Mouse (Mus musculus): ENCODE data around the gene Elobl. TPM values are rescaled to one million over a fixed set of nuclear protein-coding genes. Genes with fewer than 3 reads are reported as not detected.
A peak's percentile ranks its signal among the peaks of the same experiment; 100 is the strongest.

Elobl gene
- polyA plus RNA-seq, 1 experiment from 2014 or later: not detected

DNA sequence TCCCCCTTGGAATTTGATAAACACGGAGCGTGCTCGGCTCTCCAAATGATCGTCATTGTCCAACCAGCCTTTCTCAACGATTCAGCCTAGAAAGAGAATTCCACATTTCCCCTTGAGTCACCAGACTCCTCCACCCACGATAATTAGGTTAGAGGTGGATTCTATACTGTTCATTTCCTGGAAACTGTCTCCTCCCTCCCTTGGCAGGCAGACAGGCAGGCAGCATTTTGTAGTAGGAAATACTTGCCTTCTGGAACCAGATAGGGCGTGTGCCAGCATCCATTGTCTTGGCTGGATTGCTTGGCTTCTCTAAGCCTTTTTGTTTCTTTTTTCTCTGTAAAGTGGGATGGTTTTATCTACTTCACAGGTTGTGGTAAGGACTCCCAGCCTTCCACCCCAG lies 29.7 kb upstream of the Elobl start:
- Histone ChIP-seq H3K36me3 (ENCODE audit: control insufficient read depth, insufficient read depth, low read length) (0 out of 2 replicates have a peak, but pooled peaks cover 5% of the 10 kb centered on the region), H3K9me3 (ENCODE audit: control insufficient read depth, low read length) (no peaks in the 10 kb centered on the region), H3K27me3 (replicated peaks; ENCODE audit: control insufficient read depth, insufficient read depth, low read length) (peaks cover 19% of the 10 kb centered on the region), H3K9ac (ENCODE audit: low read depth, low read length) (no peak overlapping the region), H3K4me3 (ENCODE audit: low read depth, low read length) (no peak overlapping the region), H3K4me2 (ENCODE audit: low read depth, low read length) (no peak overlapping the region), H3K27ac (replicated peaks; ENCODE audit: low read depth, low read length) (no peak overlapping the region), H3K4me1 (ENCODE audit: control insufficient read depth, insufficient read depth, low read length) (no peaks in the 10 kb centered on the region)
- DNase-seq (ENCODE audit: low spot score) (peak; percentile 65), ATAC-seq (ENCODE audit: low read depth) (no peak)
- WGBS: 53% methylated on average over 7 of the region's 7 CpGs

DNA sequence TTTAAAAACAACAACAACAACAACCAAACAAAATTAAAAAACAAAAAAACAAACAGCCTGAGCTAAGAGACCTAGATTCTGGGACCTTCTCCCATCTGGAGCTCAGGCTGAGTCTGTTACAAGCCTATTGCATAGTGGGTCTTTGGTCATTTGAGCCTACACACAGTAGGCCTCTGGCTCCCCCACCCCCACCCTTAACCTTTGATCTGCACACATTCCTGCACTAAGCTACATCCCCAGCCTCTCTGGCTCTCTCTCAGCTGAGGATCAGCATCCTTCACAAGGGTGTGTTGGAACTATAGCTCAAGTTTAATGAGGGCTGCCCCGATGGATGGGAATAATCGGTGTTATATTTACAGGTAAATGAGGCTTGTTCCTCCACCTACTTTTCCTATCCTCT lies 28.9 kb upstream of the Elobl start:
- DNase-seq (ENCODE audit: low spot score) (no peak), ATAC-seq (ENCODE audit: low read depth) (no peak)
- Histone ChIP-seq H3K27me3 (replicated peaks; ENCODE audit: control insufficient read depth, insufficient read depth, low read length) (peaks cover 19% of the 10 kb centered on the region), H3K36me3 (ENCODE audit: control insufficient read depth, insufficient read depth, low read length) (peaks cover 12% of the 10 kb centered on the region), H3K4me2 (ENCODE audit: low read depth, low read length) (no peak overlapping the region), H3K4me1 (ENCODE audit: control insufficient read depth, insufficient read depth, low read length) (no peaks in the 10 kb centered on the region), H3K9me3 (ENCODE audit: control insufficient read depth, low read length) (no peaks in the 10 kb centered on the region), H3K9ac (ENCODE audit: low read depth, low read length) (no peak overlapping the region), H3K4me3 (ENCODE audit: low read depth, low read length) (no peak overlapping the region), H3K27ac (replicated peaks; ENCODE audit: low read depth, low read length) (no peak overlapping the region)
- WGBS: 85% methylated on average over 2 of the region's 2 CpGs

DNA sequence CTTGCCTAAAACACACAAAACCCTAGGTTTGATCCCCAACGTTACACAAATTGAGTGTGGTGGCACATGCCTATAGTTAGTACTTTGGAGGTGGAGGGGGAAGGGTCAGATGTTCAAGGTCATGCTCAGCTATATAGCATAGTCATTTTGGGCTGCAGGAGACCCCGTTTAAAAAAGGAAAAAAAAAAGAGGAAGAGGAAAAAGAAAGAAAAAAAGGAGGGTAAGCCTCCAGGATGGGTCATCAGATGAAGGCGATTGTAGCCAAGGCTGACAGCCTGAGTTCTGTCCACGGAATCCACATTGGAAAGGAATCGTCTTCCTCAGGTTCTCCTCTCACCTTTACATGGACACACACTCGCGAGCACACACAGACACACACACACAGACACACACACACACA lies 27.8 kb upstream of the Elobl start:
- no peak for DNase-seq (ENCODE audit: low spot score)
- H3K9ac ChIP-seq (ENCODE audit: low read depth, low read length): no peak overlapping the region
- no peak overlapping the region for H3K4me3 ChIP-seq (ENCODE audit: low read depth, low read length)
- no peak overlapping the region for H3K4me2 ChIP-seq (ENCODE audit: low read depth, low read length)
- H3K36me3 ChIP-seq (ENCODE audit: control insufficient read depth, insufficient read depth, low read length): peaks cover 14% of the 10 kb centered on the region
- ATAC-seq (ENCODE audit: low read depth): no peak
- 87% methylated on average over 7 of the region's 7 CpGs for WGBS
- H3K27ac ChIP-seq (replicated peaks; ENCODE audit: low read depth, low read length): no peak overlapping the region
- no peaks in the 10 kb centered on the region for H3K9me3 ChIP-seq (ENCODE audit: control insufficient read depth, low read length)
- H3K4me1 ChIP-seq (ENCODE audit: control insufficient read depth, insufficient read depth, low read length): no peaks in the 10 kb centered on the region
- H3K27me3 ChIP-seq (replicated peaks; ENCODE audit: control insufficient read depth, insufficient read depth, low read length): peaks cover 8% of the 10 kb centered on the region

DNA sequence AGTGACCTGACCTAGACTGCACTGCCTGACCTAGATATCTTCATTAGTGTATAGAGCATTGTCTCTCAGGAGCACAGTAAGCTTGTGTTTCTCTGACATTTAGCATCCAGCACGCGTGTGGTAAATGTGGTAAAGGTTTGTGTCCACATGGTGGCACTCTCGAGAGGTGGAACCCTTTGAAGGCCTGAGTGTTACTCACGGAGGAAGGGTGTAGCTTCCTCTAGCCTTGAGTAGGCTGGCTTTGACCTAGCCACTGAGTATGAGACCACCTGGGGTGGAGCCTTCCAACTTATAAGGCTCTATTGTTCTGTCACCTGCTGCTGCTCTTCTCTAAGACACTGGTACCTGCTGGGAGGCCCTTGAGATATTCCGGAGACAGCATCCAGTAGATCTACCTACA lies 26.9 kb upstream of the Elobl start:
- ATAC-seq (ENCODE audit: low read depth) (no peak), DNase-seq (ENCODE audit: low spot score) (peak; percentile 58)
- no peaks in the 10 kb centered on the region for H3K27me3 ChIP-seq (replicated peaks; ENCODE audit: control insufficient read depth, insufficient read depth, low read length)
- H3K4me3 ChIP-seq (ENCODE audit: low read depth, low read length): no peak overlapping the region
- peaks cover 14% of the 10 kb centered on the region for H3K36me3 ChIP-seq (ENCODE audit: control insufficient read depth, insufficient read depth, low read length)
- 20% methylated on average over 5 of the region's 5 CpGs for WGBS
- no peak overlapping the region for H3K9ac ChIP-seq (ENCODE audit: low read depth, low read length)
- no peak overlapping the region for H3K4me2 ChIP-seq (ENCODE audit: low read depth, low read length)
- no peaks in the 10 kb centered on the region for H3K9me3 ChIP-seq (ENCODE audit: control insufficient read depth, low read length)
- H3K4me1 ChIP-seq (ENCODE audit: control insufficient read depth, insufficient read depth, low read length): no peaks in the 10 kb centered on the region
- H3K27ac ChIP-seq (replicated peaks; ENCODE audit: low read depth, low read length): no peak overlapping the region

DNA sequence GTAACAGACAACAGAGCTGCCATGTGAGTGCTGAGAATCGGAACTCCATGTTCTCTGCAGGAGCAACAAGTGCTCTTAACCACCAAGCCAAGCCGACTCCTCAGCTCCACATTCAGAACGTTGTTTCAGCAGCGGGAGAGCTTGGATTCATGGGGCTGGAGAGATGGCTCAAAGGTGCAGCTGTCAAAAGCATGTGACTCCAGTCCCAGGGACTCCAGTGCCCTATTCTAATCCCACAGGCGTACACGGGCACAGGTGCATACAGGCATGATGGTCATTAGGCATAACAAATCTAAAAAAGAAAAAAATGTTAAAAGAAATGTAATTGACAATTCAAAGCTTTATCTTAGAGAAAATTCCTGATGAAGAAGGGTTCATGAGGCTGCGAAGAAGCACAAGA lies 26.5 kb upstream of the Elobl start:
- 49% methylated on average over 7 of the region's 7 CpGs for WGBS
- no peaks in the 10 kb centered on the region for H3K4me1 ChIP-seq (ENCODE audit: control insufficient read depth, insufficient read depth, low read length)
- H3K27ac ChIP-seq (replicated peaks; ENCODE audit: low read depth, low read length): no peak overlapping the region
- H3K4me3 ChIP-seq (ENCODE audit: low read depth, low read length): no peak overlapping the region
- no peaks in the 10 kb centered on the region for H3K27me3 ChIP-seq (replicated peaks; ENCODE audit: control insufficient read depth, insufficient read depth, low read length)
- H3K36me3 ChIP-seq (ENCODE audit: control insufficient read depth, insufficient read depth, low read length): peaks cover 17% of the 10 kb centered on the region
- no peak overlapping the region for H3K4me2 ChIP-seq (ENCODE audit: low read depth, low read length)
- ATAC-seq (ENCODE audit: low read depth): no peak
- no peak for DNase-seq (ENCODE audit: low spot score)
- no peak overlapping the region for H3K9ac ChIP-seq (ENCODE audit: low read depth, low read length)
- H3K9me3 ChIP-seq (ENCODE audit: control insufficient read depth, low read length): no peaks in the 10 kb centered on the region

DNA sequence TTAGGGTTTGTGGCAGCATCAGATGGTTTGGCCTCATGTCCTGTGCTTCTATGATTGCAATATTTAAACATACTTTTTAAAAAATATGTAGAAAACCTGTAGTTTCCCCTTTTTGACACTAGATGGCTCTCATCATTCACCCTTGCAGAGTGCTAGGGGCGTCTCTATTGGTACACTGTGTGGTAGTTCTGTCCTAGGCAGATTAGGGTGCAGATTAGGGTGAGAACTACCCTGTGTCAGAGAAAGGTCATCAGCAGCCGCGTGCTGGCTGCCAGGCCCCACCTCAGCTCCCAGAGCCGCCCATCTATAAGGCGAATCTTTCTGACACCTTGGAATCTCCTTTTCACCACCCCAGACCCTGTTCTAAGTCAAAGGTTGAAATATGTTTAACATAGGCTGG lies 22.8 kb upstream of the Elobl start:
- H3K27ac ChIP-seq (replicated peaks; ENCODE audit: low read depth, low read length): no peak overlapping the region
- H3K9me3 ChIP-seq (ENCODE audit: control insufficient read depth, low read length): no peaks in the 10 kb centered on the region
- H3K4me1 ChIP-seq (ENCODE audit: control insufficient read depth, insufficient read depth, low read length): no peaks in the 10 kb centered on the region
- ATAC-seq (ENCODE audit: low read depth) (no peak), DNase-seq (ENCODE audit: low spot score) (no peak)
- no peak overlapping the region for H3K4me2 ChIP-seq (ENCODE audit: low read depth, low read length)
- H3K27me3 ChIP-seq (replicated peaks; ENCODE audit: control insufficient read depth, insufficient read depth, low read length): no peaks in the 10 kb centered on the region
- peaks cover 49% of the 10 kb centered on the region for H3K36me3 ChIP-seq (ENCODE audit: control insufficient read depth, insufficient read depth, low read length)
- WGBS: 78% methylated on average over 5 of the region's 5 CpGs
- H3K9ac ChIP-seq (ENCODE audit: low read depth, low read length): no peak overlapping the region
- no peak overlapping the region for H3K4me3 ChIP-seq (ENCODE audit: low read depth, low read length)

DNA sequence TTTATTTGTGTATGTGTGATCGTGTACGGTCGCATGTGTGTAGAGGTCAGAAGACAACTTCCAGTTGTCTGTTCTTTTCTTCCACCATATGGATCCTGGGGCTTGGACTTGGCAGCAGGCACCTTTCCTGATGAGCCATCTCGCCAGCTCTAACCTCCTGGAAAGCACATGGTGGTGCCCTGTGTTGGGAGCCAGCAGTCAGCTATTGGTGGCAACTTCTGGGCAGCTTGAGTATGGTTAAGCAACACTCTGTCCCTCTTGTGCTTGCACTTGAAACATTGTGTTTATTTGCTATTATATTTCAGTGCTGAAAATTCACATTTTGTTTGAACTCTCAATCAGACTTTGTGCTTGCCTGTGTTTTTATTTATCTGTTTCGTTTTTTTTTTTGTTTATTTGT lies 22.2 kb upstream of the Elobl start:
- Histone ChIP-seq H3K27me3 (replicated peaks; ENCODE audit: control insufficient read depth, insufficient read depth, low read length) (no peaks in the 10 kb centered on the region), H3K9ac (ENCODE audit: low read depth, low read length) (no peak overlapping the region), H3K4me2 (ENCODE audit: low read depth, low read length) (no peak overlapping the region), H3K4me3 (ENCODE audit: low read depth, low read length) (no peak overlapping the region), H3K9me3 (ENCODE audit: control insufficient read depth, low read length) (no peaks in the 10 kb centered on the region), H3K36me3 (ENCODE audit: control insufficient read depth, insufficient read depth, low read length) (peaks cover 54% of the 10 kb centered on the region), H3K4me1 (ENCODE audit: control insufficient read depth, insufficient read depth, low read length) (no peaks in the 10 kb centered on the region), H3K27ac (replicated peaks; ENCODE audit: low read depth, low read length) (no peak overlapping the region)
- DNase-seq (ENCODE audit: low spot score): no peak
- 80% methylated on average over 5 of the region's 5 CpGs for WGBS
- no peak for ATAC-seq (ENCODE audit: low read depth)

DNA sequence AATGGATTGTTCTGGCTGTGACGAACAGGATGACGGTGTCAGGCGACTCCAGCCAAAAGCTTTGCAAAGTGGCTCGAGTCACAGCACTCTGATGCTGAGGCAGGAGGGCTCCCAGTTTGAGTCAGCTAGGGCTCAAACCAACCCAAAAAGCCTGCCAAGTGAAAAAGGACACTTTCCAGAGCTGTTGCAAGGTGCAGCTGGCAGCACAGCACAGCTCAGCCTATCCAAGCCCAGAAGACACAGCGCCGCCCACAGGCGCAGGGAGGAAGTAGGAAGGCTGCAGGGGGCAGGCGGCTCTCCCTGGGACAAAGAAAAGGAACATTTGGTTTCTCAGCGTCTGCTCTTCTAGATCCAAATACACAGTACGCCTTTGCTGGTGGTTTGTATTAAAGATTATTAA lies 19.9 kb upstream of the Elobl start:
- H3K4me1 ChIP-seq (ENCODE audit: control insufficient read depth, insufficient read depth, low read length): no peaks in the 10 kb centered on the region
- peaks cover 67% of the 10 kb centered on the region for H3K36me3 ChIP-seq (ENCODE audit: control insufficient read depth, insufficient read depth, low read length)
- 80% methylated on average over 10 of the region's 10 CpGs for whole genome bisulfite sequencing

DNA sequence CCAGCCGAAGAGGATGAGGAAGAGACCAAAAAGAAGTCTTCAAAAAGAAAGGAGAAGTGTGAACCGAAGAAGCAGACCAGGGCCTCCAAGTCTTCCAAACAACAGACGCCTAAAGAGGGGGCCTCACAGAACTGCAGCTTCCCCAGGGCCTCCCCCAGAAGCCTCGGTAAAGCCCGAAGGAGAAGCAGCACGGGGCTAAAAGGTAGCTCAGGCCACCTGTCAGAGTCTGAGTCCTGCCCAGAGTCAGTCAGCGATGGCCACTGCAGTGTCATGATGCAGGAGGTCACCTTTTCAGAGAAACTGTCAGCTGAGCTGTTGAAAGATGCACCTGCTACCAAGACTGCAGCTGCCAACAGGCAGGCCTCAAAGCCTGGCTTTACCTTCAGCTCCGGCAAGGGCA lies 14.6 kb upstream of the Elobl start:
- ATAC-seq (ENCODE audit: low read depth) (no peak), DNase-seq (ENCODE audit: low spot score) (no peak)
- no peak overlapping the region for H3K4me2 ChIP-seq (ENCODE audit: low read depth, low read length)
- no peak overlapping the region for H3K27ac ChIP-seq (replicated peaks; ENCODE audit: low read depth, low read length)
- H3K36me3 ChIP-seq (ENCODE audit: control insufficient read depth, insufficient read depth, low read length): peaks cover 43% of the 10 kb centered on the region
- no peak overlapping the region for H3K4me3 ChIP-seq (ENCODE audit: low read depth, low read length)
- no peaks in the 10 kb centered on the region for H3K9me3 ChIP-seq (ENCODE audit: control insufficient read depth, low read length)
- H3K9ac ChIP-seq (ENCODE audit: low read depth, low read length): no peak overlapping the region
- no peaks in the 10 kb centered on the region for H3K27me3 ChIP-seq (replicated peaks; ENCODE audit: control insufficient read depth, insufficient read depth, low read length)
- WGBS: 82% methylated on average over 8 of the region's 8 CpGs
- H3K4me1 ChIP-seq (ENCODE audit: control insufficient read depth, insufficient read depth, low read length): no peaks in the 10 kb centered on the region

More for the DNA sequence above, 19.9 kb upstream of the Elobl start:
- no peak overlapping the region for H3K27ac ChIP-seq (replicated peaks; ENCODE audit: low read depth, low read length)
- ATAC-seq (ENCODE audit: low read depth) (no peak), DNase-seq (ENCODE audit: low spot score) (no peak)
- no peaks in the 10 kb centered on the region for H3K9me3 ChIP-seq (ENCODE audit: control insufficient read depth, low read length)
- no peak overlapping the region for H3K9ac ChIP-seq (ENCODE audit: low read depth, low read length)
- H3K4me2 ChIP-seq (ENCODE audit: low read depth, low read length): no peak overlapping the region
- no peaks in the 10 kb centered on the region for H3K27me3 ChIP-seq (replicated peaks; ENCODE audit: control insufficient read depth, insufficient read depth, low read length)
- no peak overlapping the region for H3K4me3 ChIP-seq (ENCODE audit: low read depth, low read length)
